17 mouse cellular contexts compared by ENCODE assay signal in the genomic region with DNA sequence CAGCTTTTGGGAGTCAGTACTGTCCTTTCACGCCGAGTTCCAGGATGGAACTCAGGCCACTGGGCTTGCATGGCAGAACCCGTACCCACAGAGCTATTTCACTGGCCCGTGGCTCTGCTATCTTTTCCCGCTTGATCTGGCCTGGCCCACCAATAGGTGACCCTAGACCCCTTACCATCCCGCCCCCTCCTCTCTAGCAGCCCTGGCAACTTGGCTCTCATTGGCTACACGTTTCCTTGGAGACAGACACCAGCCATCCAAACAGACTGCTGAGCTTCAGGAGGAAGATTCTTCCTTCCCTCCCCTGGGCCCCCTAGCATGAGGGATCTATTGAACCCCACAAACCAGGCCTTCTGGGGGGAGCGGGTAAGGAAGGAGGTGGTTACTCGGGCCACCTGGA. TPM values are rescaled to one million over a fixed set of nuclear protein-coding genes. Genes with fewer than 3 reads are reported as not detected.
DNase-seq lines count a peak whose midpoint lies in the region; ATAC-seq and TF ChIP-seq lines count a peak whose summit lies in the region.
"Had no signal": no experiment of that assay in that cellular context is flagged by ENCODE, and none has a peak within 500 bp of the region (broad histone marks: within the 10 kb centered on the region; RNA-seq: fewer than 3 reads in every experiment).

Gm45521 (plus strand) TSS at position 240 of the 400 bp plus-strand sequence.

- peak within 1 kb of the TSS; percentile 68 for H3K4me3 ChIP-seq in E14TG2a.4 (replicated peaks; ENCODE audit: low read length)
- no peak within 1 kb of the TSS for H3K4me3 ChIP-seq in forebrain, embryonic 13.5 days
- no peak within 1 kb of the TSS for H3K4me3 ChIP-seq in midbrain, embryonic 11.5 days (ENCODE audit: low read depth, low read length)
- H3K4me3 ChIP-seq in heart, embryonic 12.5 days, result no peak within 1 kb of the TSS

- H3K4me2 ChIP-seq in forebrain, embryonic 13.5 days, result no peak within 1 kb of the TSS
- H3K4me2 ChIP-seq in midbrain, embryonic 11.5 days, result no peak within 1 kb of the TSS
- H3K4me2 ChIP-seq in heart, embryonic 12.5 days, result no peak within 1 kb of the TSS
- H3K4me2 ChIP-seq: lung, embryonic 14.5 days had no signal

- H3K27ac ChIP-seq in forebrain, embryonic 13.5 days, result no peak within 1 kb of the TSS
- no peak within 1 kb of the TSS for H3K27ac ChIP-seq in midbrain, embryonic 11.5 days (ENCODE audit: low read depth, low read length)
- no peak within 1 kb of the TSS for H3K27ac ChIP-seq in heart, embryonic 12.5 days (ENCODE audit: poor library complexity, severe bottlenecking)

- no peaks in the 10 kb centered on the region for H3K27me3 ChIP-seq in E14TG2a.4 (ENCODE audit: insufficient read depth, low read length)
- no peaks in the 10 kb centered on the region for H3K27me3 ChIP-seq in forebrain, embryonic 13.5 days
- H3K27me3 ChIP-seq in midbrain, embryonic 11.5 days (ENCODE audit: control insufficient read depth, insufficient read depth, low read length), result no peaks in the 10 kb centered on the region
- H3K27me3 ChIP-seq in heart, embryonic 12.5 days (replicated peaks), result no peaks in the 10 kb centered on the region
- H3K27me3 ChIP-seq: CH12.LX had no signal

- 49% methylated on average over 9 of the region's 9 CpGs for WGBS in forebrain, embryonic 13.5 days
- WGBS in midbrain, embryonic 11.5 days, result 45% methylated on average over 9 of the region's 9 CpGs
- WGBS in heart, embryonic 12.5 days, result 55% methylated on average over 9 of the region's 9 CpGs

- H3K36me3 ChIP-seq in E14TG2a.4 (ENCODE audit: insufficient read depth, low read length), result peaks cover 17% of the 10 kb centered on the region
- H3K36me3 ChIP-seq in forebrain, embryonic 13.5 days (ENCODE audit: poor library complexity, severe bottlenecking), result peaks cover under 1% of the 10 kb centered on the region; the same call in 1 of the 2 replicates
- no peaks in the 10 kb centered on the region for H3K36me3 ChIP-seq in midbrain, embryonic 11.5 days (ENCODE audit: control insufficient read depth, insufficient read depth, low read length)
- H3K36me3 ChIP-seq in heart, embryonic 12.5 days, result no peaks in the 10 kb centered on the region

- peaks cover 94% of the 10 kb centered on the region for H3K4me1 ChIP-seq in E14TG2a.4 (replicated peaks; ENCODE audit: low read depth, low read length)
- peaks cover 24% of the 10 kb centered on the region; the same call in 1 of the 2 replicates for H3K4me1 ChIP-seq in forebrain, embryonic 13.5 days
- H3K4me1 ChIP-seq in midbrain, embryonic 11.5 days (ENCODE audit: control insufficient read depth, insufficient read depth, low read length), result no peaks in the 10 kb centered on the region
- peaks cover 58% of the 10 kb centered on the region for H3K4me1 ChIP-seq in heart, embryonic 12.5 days (replicated peaks)

- no peak within 1 kb of the TSS for H3K9ac ChIP-seq in forebrain, embryonic 13.5 days
- no peak within 1 kb of the TSS for H3K9ac ChIP-seq in midbrain, embryonic 11.5 days (ENCODE audit: low read length)
- no peak within 1 kb of the TSS for H3K9ac ChIP-seq in heart, embryonic 12.5 days
- H3K9ac ChIP-seq: lung, embryonic 14.5 days had no signal

- no peak for TF ChIP-seq CTCF in E14TG2a.4 (conservative IDR thresholded peaks at IDR 0.05; ENCODE audit: low read length)

- ATAC-seq in forebrain, embryonic 13.5 days, result peak; percentile 31; the same call in 1 of the 2 replicates
- peak; percentile 77 for ATAC-seq in midbrain, embryonic 11.5 days (ENCODE audit: low FRiP score)
- no peak for ATAC-seq in heart, embryonic 12.5 days (ENCODE audit: insufficient number of reproducible peaks, low FRiP score)

- DNase-seq in ES-CJ7 (ENCODE audit: low read depth, low spot score), result peak; percentile 44
- no peak for DNase-seq in midbrain, embryonic 11.5 days (ENCODE audit: low spot score, missing footprints)
- no peak for DNase-seq in spleen, postnatal 10 days (ENCODE audit: low spot score in 2 of 2)
- DNase-seq in layer of hippocampus, postnatal 10 days (ENCODE audit: low spot score in 2 of 2), result no peak
- DNase-seq: cerebellum, adult 9-11 months; kidney, adult 2 months; lung, embryonic 14.5 days had no signal

- no peaks in the 10 kb centered on the region for H3K9me3 ChIP-seq in E14TG2a.4 (ENCODE audit: low read length)
- H3K9me3 ChIP-seq in forebrain, embryonic 13.5 days (replicated peaks), result no peaks in the 10 kb centered on the region
- no peaks in the 10 kb centered on the region for H3K9me3 ChIP-seq in midbrain, embryonic 11.5 days (ENCODE audit: control insufficient read depth, low read length)
- no peaks in the 10 kb centered on the region for H3K9me3 ChIP-seq in heart, embryonic 12.5 days (replicated peaks)

RNA-seq across cellular contexts. Expression of gene Gm45521, which starts in this region (rescaled TPM):
- not detected in 2 replicates for polyA plus RNA-seq in forebrain, embryonic 13.5 days (2015; fragmentation: Nextera tagmentation; extraction: Ambion mirVana)
- polyA plus RNA-seq in midbrain, embryonic 11.5 days (2014; fragmentation: Nextera tagmentation; extraction: Ambion mirVana), result 0.36 TPM in 1 of 2 replicates, not detected in the other
- total RNA-seq in layer of hippocampus, postnatal 10 days (2021), result under 1 TPM; 0.54 to 0.96 TPM
- not detected in 2 replicates for polyA plus RNA-seq in heart, embryonic 12.5 days (2016; fragmentation: Nextera tagmentation; extraction: Ambion mirVana)
- total RNA-seq: CH12.LX; gastrocnemius, adult 8-10 months; layer of hippocampus, adult 18-20 months; left cerebral cortex, postnatal 25 days; megakaryocyte, adult 5-6 weeks; neutrophil, adult 5-6 weeks had no signal
- polyA plus RNA-seq: heart, postnatal 0 days; kidney, adult 2 months; lung, embryonic 14.5 days had no signal

Comparison
In these comparisons a context has a peak if more than half of its experiments do, and no peak if none do; other contexts are left out.
1. Peak in ATAC-seq in forebrain, embryonic 13.5 days; RNA of the gene not detected or under 1 TPM.
2. Peak in ATAC-seq in midbrain, embryonic 11.5 days; RNA of the gene not detected or under 1 TPM.